Mouse (Mus musculus): ENCODE data around the gene C130050O18Rik. TPM values are rescaled to one million over a fixed set of nuclear protein-coding genes. Genes with fewer than 3 reads are reported as not detected.

The C130050O18Rik gene
- 0.17 and 0.23 TPM in 2 replicates for polyA plus RNA-seq (2014; fragmentation: Nextera tagmentation; extraction: Ambion mirVana)

DNA sequence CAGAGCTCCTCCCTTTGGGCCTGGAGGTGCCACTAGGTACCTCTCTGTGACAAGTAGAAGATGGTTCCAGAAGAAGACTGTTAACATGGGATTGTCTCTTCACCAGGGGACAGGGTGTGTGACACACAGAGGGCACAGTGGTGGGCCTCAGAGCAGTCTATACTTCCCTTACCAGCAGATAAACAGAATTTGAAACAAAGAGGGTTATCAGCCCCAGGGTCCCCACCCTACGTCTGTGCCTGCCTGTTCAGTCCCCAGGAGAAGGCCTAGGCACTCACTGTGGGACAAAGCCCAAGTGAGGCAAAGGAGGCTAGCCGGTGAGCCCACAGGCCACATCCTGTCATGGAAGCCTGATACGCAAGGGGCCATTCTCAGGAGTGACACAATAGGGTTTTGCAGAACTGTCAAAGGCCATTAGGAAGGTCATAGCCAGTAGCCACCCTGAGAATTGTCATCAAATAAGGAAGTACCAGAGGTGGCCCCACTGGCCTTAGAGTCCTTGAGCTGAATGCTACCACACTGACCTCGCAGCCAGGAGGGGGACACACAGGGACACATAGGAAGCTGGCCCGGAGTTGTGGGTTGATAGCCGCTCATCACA is at the start of gene C130050O18Rik:
Gene C130050O18Rik (plus strand): TSS at position 480 of the 601 bp plus-strand sequence.
- no peaks in the 10 kb centered on the region for H3K36me3 ChIP-seq (ENCODE audit: control insufficient read depth, insufficient read depth, low read length)
- no peaks in the 10 kb centered on the region for H3K27me3 ChIP-seq (ENCODE audit: control insufficient read depth, insufficient read depth, low read length)
- ATAC-seq (ENCODE audit: low read depth): no peak
- H3K4me2 ChIP-seq (ENCODE audit: low read depth, low read length): no peak within 1 kb of the TSS
- 74% methylated on average over 6 of the region's 6 CpGs for WGBS
- no peak within 1 kb of the TSS for H3K27ac ChIP-seq (ENCODE audit: low read depth, low read length)
- no peaks in the 10 kb centered on the region for H3K4me1 ChIP-seq (ENCODE audit: control insufficient read depth, insufficient read depth, low read length)
- no peak within 1 kb of the TSS for H3K9ac ChIP-seq (replicated peaks; ENCODE audit: low read depth, low read length)
- no peaks in the 10 kb centered on the region for H3K9me3 ChIP-seq (ENCODE audit: control insufficient read depth, low read length)
- H3K4me3 ChIP-seq (ENCODE audit: low read depth, low read length): no peak within 1 kb of the TSS

DNA sequence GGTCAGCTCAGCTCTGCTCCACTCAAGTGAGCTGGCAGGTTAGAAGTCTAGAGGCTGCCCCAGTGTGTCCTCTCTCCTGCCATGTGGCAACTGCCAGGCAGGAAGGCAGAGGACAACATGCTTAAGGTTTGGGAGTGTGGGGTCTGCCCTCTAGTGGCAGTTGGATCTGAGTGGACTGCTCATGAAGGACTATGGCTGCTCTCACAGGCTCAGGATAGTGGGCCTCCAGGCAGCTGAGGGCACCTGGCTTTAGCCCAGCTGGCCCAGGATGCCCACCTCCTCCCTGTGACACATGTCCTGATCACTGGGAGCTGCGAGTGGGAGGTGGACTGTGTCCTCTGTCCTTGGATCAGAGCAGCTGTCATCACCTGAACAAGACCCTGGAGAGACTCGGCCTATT is 46.4 kb upstream of the C130050O18Rik start:
- Histone ChIP-seq H3K4me3 (ENCODE audit: low read depth, low read length) (no peak overlapping the region), H3K36me3 (ENCODE audit: control insufficient read depth, insufficient read depth, low read length) (no peaks in the 10 kb centered on the region), H3K9ac (replicated peaks; ENCODE audit: low read depth, low read length) (no peak overlapping the region), H3K27ac (ENCODE audit: low read depth, low read length) (no peak overlapping the region), H3K4me1 (ENCODE audit: control insufficient read depth, insufficient read depth, low read length) (no peaks in the 10 kb centered on the region), H3K27me3 (ENCODE audit: control insufficient read depth, insufficient read depth, low read length) (no peaks in the 10 kb centered on the region), H3K4me2 (ENCODE audit: low read depth, low read length) (no peak overlapping the region), H3K9me3 (ENCODE audit: control insufficient read depth, low read length) (no peaks in the 10 kb centered on the region)
- no peak for ATAC-seq (ENCODE audit: low read depth)
- WGBS: 77% methylated on average over 2 of the region's 2 CpGs

DNA sequence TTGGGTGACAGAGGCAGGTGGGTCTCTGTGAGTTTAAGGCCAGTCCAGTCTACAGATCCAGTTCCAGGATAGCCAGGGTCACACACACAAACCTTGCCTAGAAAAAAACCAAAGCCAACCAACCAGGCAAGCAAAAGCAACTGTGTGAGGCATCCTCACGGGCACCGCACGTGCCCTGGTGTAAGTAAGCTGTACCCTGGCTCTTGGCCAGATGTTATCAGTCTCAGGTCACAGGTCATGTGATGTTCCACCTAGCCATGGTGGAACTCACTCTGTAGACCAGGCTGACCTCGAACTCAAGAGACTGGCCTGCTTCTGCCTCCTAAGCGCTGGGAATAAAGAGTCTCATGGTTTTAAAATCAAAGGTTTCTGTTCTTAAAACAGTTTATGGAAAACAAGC is 45.8 kb upstream of the C130050O18Rik start:
- no peak overlapping the region for H3K27ac ChIP-seq (ENCODE audit: low read depth, low read length)
- H3K4me3 ChIP-seq (ENCODE audit: low read depth, low read length): no peak overlapping the region
- no peak for ATAC-seq (ENCODE audit: low read depth)
- no peaks in the 10 kb centered on the region for H3K36me3 ChIP-seq (ENCODE audit: control insufficient read depth, insufficient read depth, low read length)
- WGBS: 93% methylated on average over 5 of the region's 5 CpGs
- no peaks in the 10 kb centered on the region for H3K27me3 ChIP-seq (ENCODE audit: control insufficient read depth, insufficient read depth, low read length)
- H3K9me3 ChIP-seq (ENCODE audit: control insufficient read depth, low read length): no peaks in the 10 kb centered on the region
- H3K4me2 ChIP-seq (ENCODE audit: low read depth, low read length): no peak overlapping the region
- H3K9ac ChIP-seq (replicated peaks; ENCODE audit: low read depth, low read length): no peak overlapping the region
- 0 out of 2 replicates have a peak, but pooled peaks cover under 1% of the 10 kb centered on the region for H3K4me1 ChIP-seq (ENCODE audit: control insufficient read depth, insufficient read depth, low read length)

DNA sequence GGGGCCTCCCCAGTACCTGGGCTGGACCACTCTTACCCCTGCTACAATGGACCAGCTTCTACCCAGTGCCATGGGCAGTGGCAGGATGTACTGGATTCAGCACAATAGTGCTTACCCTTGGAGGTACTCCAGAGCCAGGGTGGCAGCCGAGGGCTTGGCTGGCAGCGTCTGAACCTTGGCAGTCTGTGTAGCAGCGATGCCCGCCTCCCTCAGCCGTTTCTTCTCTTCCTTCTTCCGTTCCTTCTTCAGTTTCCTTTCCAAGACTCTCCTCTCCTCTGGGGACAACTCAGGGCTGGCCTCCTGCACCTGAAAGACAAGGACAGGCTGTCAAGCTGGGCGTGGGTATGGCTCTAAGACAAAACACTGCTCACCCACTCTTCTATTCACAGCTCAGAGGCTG is 41.2 kb upstream of the C130050O18Rik start:
- WGBS: 77% methylated on average over 7 of the region's 7 CpGs
- 0 out of 2 replicates have a peak, but pooled peaks cover 5% of the 10 kb centered on the region for H3K4me1 ChIP-seq (ENCODE audit: control insufficient read depth, insufficient read depth, low read length)
- ATAC-seq (ENCODE audit: low read depth): no peak

DNA sequence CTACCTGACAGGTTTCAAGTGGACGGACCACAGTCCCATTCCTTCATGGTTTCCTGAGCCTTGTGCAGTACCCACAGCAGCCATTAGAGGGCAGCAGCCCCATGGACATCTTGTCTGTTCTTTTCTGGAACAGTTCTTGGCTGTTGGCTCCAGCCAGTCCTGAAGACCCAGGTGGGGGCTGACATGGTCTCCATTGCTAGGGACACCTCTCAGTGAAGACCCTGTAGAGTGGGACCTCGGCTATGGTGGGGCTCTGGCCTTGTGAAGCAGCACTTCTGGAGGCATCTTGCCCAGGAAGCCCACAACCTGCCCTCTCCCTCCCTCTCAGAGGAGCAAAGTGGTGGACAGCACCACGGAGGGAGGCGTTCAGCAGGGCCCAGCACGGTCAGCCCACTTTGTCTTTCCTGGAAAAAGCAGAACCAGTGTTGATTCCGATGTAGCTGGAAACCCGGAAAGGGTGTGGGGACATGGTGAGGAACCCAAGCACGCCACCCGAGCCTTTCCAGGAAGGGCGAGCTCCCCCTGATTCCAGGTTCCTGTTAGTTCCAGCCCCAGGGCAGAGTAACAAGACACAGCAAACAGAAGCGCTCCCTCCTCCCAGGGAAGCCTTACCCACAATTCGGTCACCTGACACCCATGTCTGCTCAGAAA is 40.7 kb upstream of the C130050O18Rik start:
- Histone ChIP-seq H3K4me2 (ENCODE audit: low read depth, low read length) (no peak overlapping the region), H3K4me1 (ENCODE audit: control insufficient read depth, insufficient read depth, low read length) (0 out of 2 replicates have a peak, but pooled peaks cover 5% of the 10 kb centered on the region), H3K27ac (ENCODE audit: low read depth, low read length) (no peak overlapping the region; the same call in 1 of the 2 replicates), H3K36me3 (ENCODE audit: control insufficient read depth, insufficient read depth, low read length) (no peaks in the 10 kb centered on the region), H3K9ac (replicated peaks; ENCODE audit: low read depth, low read length) (no peak overlapping the region), H3K4me3 (ENCODE audit: low read depth, low read length) (no peak overlapping the region), H3K27me3 (ENCODE audit: control insufficient read depth, insufficient read depth, low read length) (no peaks in the 10 kb centered on the region), H3K9me3 (ENCODE audit: control insufficient read depth, low read length) (no peaks in the 10 kb centered on the region)
- 49% methylated on average over 12 of the region's 12 CpGs for WGBS
- peak; percentile 68 for ATAC-seq (ENCODE audit: low read depth)

More for the DNA sequence above, 41.2 kb upstream of the C130050O18Rik start:
- no peak overlapping the region for H3K4me3 ChIP-seq (ENCODE audit: low read depth, low read length)
- H3K36me3 ChIP-seq (ENCODE audit: control insufficient read depth, insufficient read depth, low read length): no peaks in the 10 kb centered on the region
- H3K9me3 ChIP-seq (ENCODE audit: control insufficient read depth, low read length): no peaks in the 10 kb centered on the region
- H3K27ac ChIP-seq (ENCODE audit: low read depth, low read length): no peak overlapping the region
- no peak overlapping the region for H3K9ac ChIP-seq (replicated peaks; ENCODE audit: low read depth, low read length)
- H3K27me3 ChIP-seq (ENCODE audit: control insufficient read depth, insufficient read depth, low read length): no peaks in the 10 kb centered on the region
- H3K4me2 ChIP-seq (ENCODE audit: low read depth, low read length): no peak overlapping the region

DNA sequence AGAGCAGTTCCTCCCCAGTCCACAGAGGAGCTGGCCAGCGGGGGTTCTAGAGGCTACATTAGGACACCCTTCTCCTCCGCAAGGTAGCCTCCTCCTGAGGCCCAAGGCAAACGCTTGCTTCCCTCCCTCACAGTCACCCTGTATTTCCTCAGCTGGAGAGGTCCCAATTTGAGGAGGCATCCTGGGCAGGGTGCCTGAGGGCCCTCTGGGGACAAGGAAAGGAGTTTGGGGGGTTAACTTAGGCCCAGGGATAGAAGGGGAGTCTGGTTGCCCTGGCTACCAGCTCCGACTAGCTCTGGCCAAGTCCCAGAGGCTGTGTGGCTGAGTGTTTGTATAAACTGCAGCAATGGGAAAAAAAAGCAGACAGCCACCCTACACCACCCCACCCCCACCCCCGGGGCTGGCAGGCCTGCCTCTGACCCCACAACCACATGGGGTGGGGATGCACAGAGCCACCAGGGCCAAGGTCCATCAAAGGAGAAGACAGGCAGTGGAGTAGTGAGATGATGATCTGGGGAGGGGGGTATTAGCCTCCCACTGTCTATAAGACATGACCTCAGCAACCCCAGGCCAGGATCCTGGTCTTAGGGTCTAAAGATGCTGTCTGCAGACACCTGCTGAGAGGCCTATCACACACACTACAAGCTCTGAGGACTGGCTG is 40.0 kb upstream of the C130050O18Rik start:
- Histone ChIP-seq H3K9me3 (ENCODE audit: control insufficient read depth, low read length) (no peaks in the 10 kb centered on the region), H3K4me2 (ENCODE audit: low read depth, low read length) (no peak overlapping the region), H3K4me3 (ENCODE audit: low read depth, low read length) (no peak overlapping the region), H3K36me3 (ENCODE audit: control insufficient read depth, insufficient read depth, low read length) (no peaks in the 10 kb centered on the region), H3K9ac (replicated peaks; ENCODE audit: low read depth, low read length) (no peak overlapping the region), H3K27me3 (ENCODE audit: control insufficient read depth, insufficient read depth, low read length) (no peaks in the 10 kb centered on the region), H3K27ac (ENCODE audit: low read depth, low read length) (no peak overlapping the region; the same call in 1 of the 2 replicates), H3K4me1 (ENCODE audit: control insufficient read depth, insufficient read depth, low read length) (0 out of 2 replicates have a peak, but pooled peaks cover 5% of the 10 kb centered on the region)
- ATAC-seq (ENCODE audit: low read depth): peak; percentile 41
- 32% methylated on average over 5 of the region's 5 CpGs for WGBS

DNA sequence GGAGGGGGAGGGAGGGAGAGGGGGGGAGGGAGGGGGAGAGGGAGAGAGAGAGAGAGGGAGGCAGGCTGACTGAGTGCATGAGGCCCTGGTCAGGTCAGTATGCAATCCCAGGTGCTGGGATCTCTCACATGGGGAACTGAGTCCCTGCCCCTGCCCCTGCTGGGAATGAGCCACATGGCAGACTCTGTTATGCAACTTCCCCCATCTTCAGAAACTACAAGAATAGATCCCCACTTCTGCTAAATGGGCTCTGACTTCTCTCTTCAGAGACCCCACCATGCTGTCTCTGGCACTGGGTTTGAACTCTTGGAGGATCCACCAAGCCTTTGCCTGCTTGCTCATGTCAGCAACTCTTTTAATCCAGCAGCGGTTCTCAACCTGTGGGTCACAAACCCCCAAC is 39.3 kb upstream of the C130050O18Rik start:
- H3K27ac ChIP-seq (ENCODE audit: low read depth, low read length): no peak overlapping the region
- no peak overlapping the region for H3K4me2 ChIP-seq (ENCODE audit: low read depth, low read length)
- no peaks in the 10 kb centered on the region for H3K9me3 ChIP-seq (ENCODE audit: control insufficient read depth, low read length)
- H3K4me3 ChIP-seq (ENCODE audit: low read depth, low read length): no peak overlapping the region
- no peak overlapping the region for H3K9ac ChIP-seq (replicated peaks; ENCODE audit: low read depth, low read length)
- 85% methylated on average over 1 of the region's 1 CpGs for WGBS
- H3K4me1 ChIP-seq (ENCODE audit: control insufficient read depth, insufficient read depth, low read length): 0 out of 2 replicates have a peak, but pooled peaks cover 5% of the 10 kb centered on the region
- no peaks in the 10 kb centered on the region for H3K36me3 ChIP-seq (ENCODE audit: control insufficient read depth, insufficient read depth, low read length)
- ATAC-seq (ENCODE audit: low read depth): no peak
- H3K27me3 ChIP-seq (ENCODE audit: control insufficient read depth, insufficient read depth, low read length): no peaks in the 10 kb centered on the region

DNA sequence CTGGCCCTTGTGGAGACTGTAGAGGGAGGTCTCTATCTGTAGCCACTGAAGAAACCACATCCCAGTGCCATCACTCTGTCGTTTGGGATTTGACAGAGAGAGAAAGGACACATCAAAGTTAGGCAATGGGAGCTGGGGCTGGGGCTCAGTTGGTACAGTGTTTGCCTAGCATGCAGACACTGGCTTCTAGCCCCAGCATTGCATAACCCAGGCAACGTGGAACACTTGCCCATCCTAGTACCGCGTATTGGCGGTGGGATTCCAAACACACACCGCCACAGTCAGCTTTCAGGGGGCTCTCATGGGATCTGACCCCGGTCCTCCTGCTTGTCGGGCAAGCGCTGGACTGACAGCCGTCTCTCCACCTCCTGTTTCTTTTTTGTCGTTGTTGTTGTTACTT is 38.6 kb upstream of the C130050O18Rik start:
- Histone ChIP-seq H3K4me3 (ENCODE audit: low read depth, low read length) (no peak overlapping the region), H3K9me3 (ENCODE audit: control insufficient read depth, low read length) (no peaks in the 10 kb centered on the region), H3K36me3 (ENCODE audit: control insufficient read depth, insufficient read depth, low read length) (no peaks in the 10 kb centered on the region), H3K27me3 (ENCODE audit: control insufficient read depth, insufficient read depth, low read length) (no peaks in the 10 kb centered on the region), H3K4me1 (ENCODE audit: control insufficient read depth, insufficient read depth, low read length) (peaks cover 9% of the 10 kb centered on the region), H3K4me2 (ENCODE audit: low read depth, low read length) (no peak overlapping the region), H3K27ac (ENCODE audit: low read depth, low read length) (no peak overlapping the region), H3K9ac (replicated peaks; ENCODE audit: low read depth, low read length) (no peak overlapping the region)
- 74% methylated on average over 11 of the region's 11 CpGs for WGBS
- no peak for ATAC-seq (ENCODE audit: low read depth)
